Mouse (Mus musculus) kidney, adult 2 months (tissue): ENCODE results near the gene Timm50. TPM values are rescaled to one million over a fixed set of nuclear protein-coding genes. Genes with fewer than 3 reads are reported as not detected.
A peak's percentile ranks its signal among the peaks of the same experiment; 100 is the strongest.

Experiments
- DNase-seq: peaks from one replicate; pipeline ENCODE4 v3.0.0; 2021
- H3K27ac ChIP-seq: fragments of 200-500 bp; 2 replicates; pipeline ENCODE4 v1.5.1; 2012; ENCODE audit warnings: low read depth, low read length, control low read depth, inconsistent platforms; ENCODE audit not compliant: insufficient read depth
- H3K27me3 ChIP-seq: fragments of 200-500 bp; replicated peaks from 2 replicates; pipeline ENCODE4 v1.6.1; 2012; ENCODE audit warnings: mild to moderate bottlenecking, moderate library complexity, low read length, inconsistent platforms; ENCODE audit not compliant: control insufficient read depth, insufficient read depth
- H3K36me3 ChIP-seq: fragments of 200-500 bp; 2 replicates; pipeline ENCODE4 v1.6.1; 2012; ENCODE audit warnings: mild to moderate bottlenecking, moderate library complexity, low read length, inconsistent platforms; ENCODE audit not compliant: control insufficient read depth, insufficient read depth
- H3K4me1 ChIP-seq: fragments of 200-500 bp; 2 replicates; pipeline ENCODE4 v1.6.1; 2011; ENCODE audit warnings: low read length; ENCODE audit not compliant: control insufficient read depth, insufficient read depth
- H3K4me3 ChIP-seq: fragments of 200-500 bp; 2 replicates; pipeline ENCODE4 v1.5.1; 2011; ENCODE audit warnings: mild to moderate bottlenecking, low read depth, low read length, control low read depth; ENCODE audit not compliant: insufficient read depth
- CTCF ChIP-seq: fragments of 200-500 bp; conservative IDR thresholded peaks from 2 replicates; pipeline ENCODE4 v1.5.1; 2011; ENCODE audit warnings: low read depth, mild to moderate bottlenecking, control low read depth, low read length, moderate library complexity, mixed read lengths; ENCODE audit not compliant: insufficient read depth, insufficient read length
- POLR2A ChIP-seq: fragments of 200-500 bp; IDR thresholded peaks from one replicate; pipeline ENCODE4 v1.6.1; 2011; ENCODE audit warnings: low read depth, low read length, control low read depth
- WGBS: fragments of 180-500 bp; shearing (Covaris S2); methylation state at CpG from one replicate; pipeline ENCODE4 v1.1.7; 2018; 5-methylcytosine and 5-hydroxymethylcytosine counted together
- polyA plus RNA-seq: library from polyadenylated mRNA; depleted of rRNA; stranded (reverse); fragments of >200 nt; gene quantifications from 2 replicates; pipeline ENCODE4 v1.2.3, GENCODE M21; 2012

Gene Timm50
- polyA plus RNA-seq, 1 experiment, result 99.0 TPM

DNA sequence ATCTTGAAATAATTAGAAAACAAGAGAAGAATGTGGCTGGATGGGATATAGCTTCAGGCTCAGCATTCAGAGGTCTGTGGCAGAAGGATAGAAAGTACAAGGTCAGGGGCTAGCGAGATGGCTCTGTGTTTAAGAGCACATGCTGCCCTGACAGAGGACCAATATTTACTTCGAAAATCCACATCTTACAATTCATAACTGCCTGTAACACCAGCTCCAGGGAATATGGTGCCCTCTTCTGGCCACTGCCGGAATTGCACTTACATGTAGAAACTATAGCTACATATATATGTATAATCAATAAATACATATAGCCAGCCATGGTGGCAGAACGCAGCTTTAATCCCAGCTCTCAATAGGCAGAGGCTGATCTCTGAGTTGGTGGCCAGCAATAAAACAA is 32.8 kb upstream of the Timm50 start:
- peak; percentile 58 for DNase-seq
- H3K27ac ChIP-seq, result no peak overlapping the region
- H3K36me3 ChIP-seq, result no peaks in the 10 kb centered on the region
- no peaks in the 10 kb centered on the region for H3K27me3 ChIP-seq
- 5% methylated on average over 4 of the region's 4 CpGs for WGBS
- no peak overlapping the region for H3K4me3 ChIP-seq
- H3K4me1 ChIP-seq, result 0 out of 2 replicates have a peak, but pooled peaks cover under 1% of the 10 kb centered on the region
- TF ChIP-seq CTCF (peak; percentile 69), POLR2A (no peak)

DNA sequence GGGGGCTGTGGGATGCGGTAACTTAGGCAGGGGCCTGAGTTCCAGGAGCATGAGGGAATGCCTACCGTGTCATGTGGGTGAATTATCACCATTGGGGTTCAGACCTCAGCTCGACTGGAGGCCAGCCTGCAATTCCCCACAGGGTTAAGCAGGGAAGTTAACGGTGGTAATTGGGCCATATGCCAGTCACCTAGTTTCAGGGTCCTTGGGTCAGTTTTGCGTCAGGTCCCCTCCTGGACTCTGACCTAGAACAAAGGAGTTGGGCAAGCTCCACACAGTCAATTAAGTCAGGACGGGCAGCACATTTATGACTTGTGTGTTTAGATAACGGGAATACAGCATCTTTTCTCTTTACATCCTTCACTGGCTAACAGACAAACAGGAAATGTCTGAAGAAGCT is 29.5 kb upstream of the Timm50 start:
- Histone ChIP-seq H3K27ac (no peak overlapping the region), H3K4me1 (0 out of 2 replicates have a peak, but pooled peaks cover 6% of the 10 kb centered on the region), H3K4me3 (no peak overlapping the region), H3K36me3 (no peaks in the 10 kb centered on the region), H3K27me3 (no peaks in the 10 kb centered on the region)
- TF ChIP-seq CTCF, result no peak
- TF ChIP-seq POLR2A, result no peak
- WGBS, result 24% methylated on average over 7 of the region's 7 CpGs
- DNase-seq, result no peak

DNA sequence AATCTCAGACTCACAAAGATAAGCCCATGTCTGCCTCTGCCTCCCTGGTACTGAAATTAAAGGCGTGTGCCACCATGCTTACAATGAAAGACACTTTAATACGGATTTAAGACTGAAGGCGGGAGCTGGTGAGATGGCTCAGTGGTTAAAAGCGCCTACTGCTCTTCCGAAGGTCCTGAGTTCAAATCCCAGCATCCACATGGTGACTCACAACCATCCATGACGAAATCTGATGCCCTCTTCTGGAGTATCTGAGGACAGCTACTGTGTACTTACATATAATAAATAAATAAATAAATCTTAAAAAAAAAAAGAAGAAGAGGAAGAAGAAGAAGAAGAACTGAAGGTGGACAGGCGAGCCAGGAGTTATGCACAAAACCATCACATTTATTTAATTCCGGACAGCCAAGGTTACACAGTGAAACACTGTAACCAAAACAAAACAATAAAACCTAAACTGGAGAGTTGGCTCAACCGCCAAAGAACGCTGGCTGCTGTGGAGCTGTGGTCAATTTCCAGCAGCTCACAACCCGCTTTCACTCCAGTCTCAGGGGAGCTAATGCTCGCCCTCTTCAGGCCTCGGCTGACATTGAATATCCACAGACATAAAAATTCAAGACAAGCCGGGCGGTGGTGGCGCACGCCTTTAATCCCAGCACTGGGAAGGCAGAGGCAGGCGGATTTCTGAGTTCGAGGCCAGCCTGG is 27.5 kb upstream of the Timm50 start:
- peak; percentile 77 for DNase-seq
- H3K4me3 ChIP-seq, result 0 out of 2 replicates have a peak overlapping the region, but pooled peaks have one; percentile 69
- peak overlapping the region; percentile 97 for H3K27ac ChIP-seq
- TF ChIP-seq CTCF, result peak; percentile 38
- no peak for TF ChIP-seq POLR2A
- no peaks in the 10 kb centered on the region for H3K27me3 ChIP-seq
- H3K36me3 ChIP-seq, result no peaks in the 10 kb centered on the region
- 47% methylated on average over 19 of the region's 19 CpGs for WGBS
- H3K4me1 ChIP-seq, result peaks cover 9% of the 10 kb centered on the region; the same call in 1 of the 2 replicates

DNA sequence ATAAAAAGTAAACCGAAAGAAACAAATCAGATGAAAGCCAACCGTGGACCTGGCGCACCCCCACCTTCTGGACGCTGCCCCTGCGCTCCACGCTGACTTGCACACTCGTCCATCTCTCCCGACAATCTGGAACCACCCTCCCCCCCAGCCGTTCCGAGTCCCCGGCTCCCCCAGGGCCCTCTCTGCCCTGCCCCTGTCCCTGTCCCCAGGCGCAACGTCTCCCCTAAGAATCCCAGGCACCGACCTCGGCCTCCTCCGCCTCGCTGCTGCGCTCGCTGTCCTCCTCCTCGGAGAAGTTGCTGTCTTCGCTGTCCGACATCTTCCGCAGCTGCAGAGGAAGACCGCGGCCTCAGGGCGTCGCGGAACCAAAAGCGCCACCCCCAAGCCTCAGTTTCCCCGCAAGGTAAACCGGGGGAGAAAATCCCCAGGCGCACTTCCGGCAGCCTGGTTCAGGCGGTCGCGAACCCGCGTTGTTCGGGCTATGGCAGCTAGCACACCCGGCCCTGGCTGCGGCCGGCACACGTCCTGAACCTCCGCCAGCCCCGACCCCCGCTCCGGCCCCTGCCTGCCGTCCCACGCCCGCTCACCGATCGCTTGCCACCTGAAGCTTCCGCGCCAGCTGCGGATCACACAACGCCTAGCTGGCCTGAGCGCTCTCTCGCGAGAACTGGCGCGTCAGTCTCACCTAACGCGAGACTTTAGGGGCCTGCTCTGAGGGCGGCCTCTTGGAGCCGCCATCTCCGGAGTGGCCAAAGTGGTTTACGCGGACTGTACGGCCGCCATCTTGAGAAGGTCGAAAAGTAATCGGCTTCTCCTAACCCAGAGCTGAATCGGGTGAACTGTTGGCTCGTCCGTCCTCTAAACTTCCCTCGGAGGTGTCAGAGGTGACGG is 26.5 kb upstream of the Timm50 start, which contains the start of gene Supt5:
Gene Supt5, minus strand, starts transcription at position 639 of the 891 bp plus-strand sequence.
- H3K27ac ChIP-seq, result peak within 1 kb of the TSS; percentile 97
- H3K4me3 ChIP-seq, result peak within 1 kb of the TSS; percentile 93
- TF ChIP-seq CTCF (no peak), POLR2A (peak; percentile 82)
- H3K4me1 ChIP-seq, result peaks cover 9% of the 10 kb centered on the region; the same call in 1 of the 2 replicates
- H3K27me3 ChIP-seq, result no peaks in the 10 kb centered on the region
- under 1% methylated on average over 76 of the region's 77 CpGs for whole genome bisulfite sequencing
- H3K36me3 ChIP-seq, result no peaks in the 10 kb centered on the region
- DNase-seq, result peak; percentile 99

DNA sequence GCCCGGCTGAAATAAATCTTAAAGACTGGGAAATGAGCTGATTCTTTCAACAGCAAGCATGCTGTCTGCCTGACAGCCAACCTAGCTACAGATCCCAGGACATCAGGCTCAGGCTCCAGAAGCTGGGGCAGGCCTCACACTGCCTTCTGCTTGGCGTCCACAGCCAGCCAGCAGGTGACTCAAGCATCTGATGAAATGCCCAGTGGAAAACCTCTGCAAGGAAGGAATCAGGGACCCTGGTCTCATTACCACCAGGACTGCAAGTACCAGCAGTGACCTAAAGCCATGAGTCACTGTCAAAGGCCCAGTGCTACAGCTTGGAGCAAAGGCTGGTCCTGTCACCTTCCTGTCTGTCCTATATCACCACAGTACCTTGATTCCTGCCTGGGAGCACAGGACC is 23.6 kb upstream of the Timm50 start:
- peaks cover 9% of the 10 kb centered on the region; the same call in 1 of the 2 replicates for H3K4me1 ChIP-seq
- no peak for TF ChIP-seq POLR2A
- no peak for TF ChIP-seq CTCF
- WGBS, result 90% methylated on average over 2 of the region's 2 CpGs
- no peak overlapping the region for H3K4me3 ChIP-seq
- no peaks in the 10 kb centered on the region for H3K27me3 ChIP-seq
- peaks cover 4% of the 10 kb centered on the region; the same call in 1 of the 2 replicates for H3K36me3 ChIP-seq
- no peak for DNase-seq
- H3K27ac ChIP-seq, result no peak overlapping the region

DNA sequence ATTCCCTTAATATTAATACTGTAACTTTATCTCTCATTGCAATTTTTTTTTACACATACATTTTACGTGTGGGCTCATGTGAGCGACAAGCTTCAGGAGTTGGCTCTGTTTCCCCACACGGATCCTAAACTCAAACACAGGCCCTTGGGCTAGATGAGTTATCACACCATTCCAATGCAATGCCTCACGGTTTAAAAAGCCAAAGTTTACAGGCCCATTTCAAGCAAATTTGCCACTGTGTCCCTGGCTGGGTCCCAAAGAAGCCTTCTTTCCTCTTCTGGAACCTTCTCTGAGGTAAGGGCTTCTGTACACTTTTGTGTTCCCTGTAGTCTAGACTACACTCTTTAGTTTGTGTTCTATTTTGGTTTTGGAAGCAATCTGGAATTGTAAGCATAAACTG is 22.7 kb upstream of the Timm50 start:
- TF ChIP-seq POLR2A (no peak), CTCF (no peak)
- WGBS, result 85% methylated on average over 4 of the region's 4 CpGs
- Histone ChIP-seq H3K36me3 (peaks cover 4% of the 10 kb centered on the region; the same call in 1 of the 2 replicates), H3K4me3 (no peak overlapping the region), H3K27ac (no peak overlapping the region), H3K27me3 (no peaks in the 10 kb centered on the region), H3K4me1 (peaks cover 9% of the 10 kb centered on the region; the same call in 1 of the 2 replicates)
- no peak for DNase-seq
